Comparison of ENCODE assay signal across 18 mouse cellular contexts in the genomic region with DNA sequence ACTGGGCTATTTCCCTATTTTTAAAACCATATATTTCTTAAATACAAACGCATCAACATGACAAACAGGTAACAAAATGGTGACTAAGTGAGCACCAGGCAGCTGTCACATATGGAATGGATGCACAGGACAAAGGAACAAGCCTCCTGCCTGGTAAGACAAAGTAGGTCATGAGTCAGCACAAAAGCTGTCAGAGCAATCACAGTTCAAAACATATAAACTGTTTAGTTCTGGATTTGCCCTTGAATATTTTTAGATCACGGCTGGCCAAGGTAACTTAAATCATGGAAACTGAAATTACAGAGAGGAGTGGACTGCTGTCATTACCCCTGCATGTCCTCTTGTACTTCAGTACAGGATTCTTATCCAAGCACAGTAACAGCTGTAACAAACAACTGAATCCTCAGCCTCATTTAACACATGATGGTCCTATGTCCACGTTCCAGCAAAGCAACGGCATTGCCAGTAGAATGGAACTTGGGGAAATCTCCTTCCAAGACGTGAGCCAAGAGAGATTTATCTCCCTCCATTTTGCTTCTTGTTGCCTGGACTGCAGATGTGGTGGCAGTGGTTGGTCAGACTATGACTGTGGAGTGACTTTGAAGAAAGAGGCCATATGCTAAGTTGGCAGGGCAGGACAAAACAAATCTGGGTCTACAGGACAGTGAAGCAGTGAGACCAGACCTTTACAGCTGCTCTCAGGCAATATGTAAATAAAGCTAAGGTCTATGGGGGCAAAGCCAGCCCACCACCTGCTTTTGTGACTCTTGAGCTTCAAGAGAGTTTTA.
DNase-seq lines count a peak whose midpoint lies in the region; ATAC-seq and TF ChIP-seq lines count a peak whose summit lies in the region.
"Had no signal": no experiment of that assay in that cellular context is flagged by ENCODE, and none has a peak within 500 bp of the region (broad histone marks: within the 10 kb centered on the region; RNA-seq: fewer than 3 reads in every experiment).

No protein-coding gene starts in this region.

- DNase-seq in cerebellum, postnatal 10 days, result peak; percentile 43 to 51
- no peak for DNase-seq in cerebellum, adult 11-12 months
- DNase-seq in hindbrain, postnatal 0 days (ENCODE audit: low spot score), result peak; percentile 38
- DNase-seq in hindbrain, embryonic 11.5 days (ENCODE audit: low spot score), result no peak
- DNase-seq in midbrain, postnatal 0 days (ENCODE audit: low spot score), result peak; percentile 30
- DNase-seq in midbrain, embryonic 11.5 days (ENCODE audit: low spot score, missing footprints), result no peak
- DNase-seq in urinary bladder, postnatal 25 days (ENCODE audit: low spot score), result no peak
- DNase-seq: cerebellum, adult 9-10 months; kidney, adult 18-20 months; kidney, postnatal 25 days; lung, adult 2 months; thymus, postnatal 25 days had no signal

- peaks cover 19% of the 10 kb centered on the region for H3K4me1 ChIP-seq in hindbrain, postnatal 0 days (ENCODE audit: insufficient read depth, low read length)
- no peaks in the 10 kb centered on the region for H3K4me1 ChIP-seq in hindbrain, embryonic 11.5 days (replicated peaks; ENCODE audit: control insufficient read depth, insufficient read depth, low read length)
- H3K4me1 ChIP-seq in midbrain, postnatal 0 days (ENCODE audit: insufficient read depth, low read length), result no peaks in the 10 kb centered on the region
- H3K4me1 ChIP-seq in midbrain, embryonic 11.5 days (ENCODE audit: control insufficient read depth, insufficient read depth, low read length), result peaks cover 2% of the 10 kb centered on the region; the same call in 1 of the 2 replicates
- H3K4me1 ChIP-seq: forebrain, embryonic 12.5 days; megakaryocyte, embryonic 14.5 days; midbrain, embryonic 15.5 days had no signal

- no peaks in the 10 kb centered on the region for H3K27me3 ChIP-seq in hindbrain, postnatal 0 days (ENCODE audit: insufficient read depth, low read length)
- no peaks in the 10 kb centered on the region for H3K27me3 ChIP-seq in hindbrain, embryonic 11.5 days (ENCODE audit: control insufficient read depth, insufficient read depth, low read length)
- H3K27me3 ChIP-seq in midbrain, postnatal 0 days (ENCODE audit: insufficient read depth, low read length), result no peaks in the 10 kb centered on the region
- H3K27me3 ChIP-seq in midbrain, embryonic 11.5 days (ENCODE audit: control insufficient read depth, insufficient read depth, low read length), result no peaks in the 10 kb centered on the region
- H3K27me3 ChIP-seq: CH12.LX; forebrain, embryonic 12.5 days; megakaryocyte, embryonic 14.5 days; midbrain, embryonic 15.5 days; neural tube, embryonic 15.5 days had no signal

- no peak overlapping the region for H3K4me2 ChIP-seq in hindbrain, postnatal 0 days (ENCODE audit: low read depth, low read length)
- H3K4me2 ChIP-seq in hindbrain, embryonic 11.5 days (replicated peaks; ENCODE audit: low read depth, low read length), result no peak overlapping the region
- no peak overlapping the region for H3K4me2 ChIP-seq in midbrain, postnatal 0 days (ENCODE audit: low read depth, low read length, poor library complexity, severe bottlenecking)
- H3K4me2 ChIP-seq in midbrain, embryonic 11.5 days, result no peak overlapping the region
- H3K4me2 ChIP-seq: forebrain, embryonic 12.5 days; liver, embryonic 11.5 days; midbrain, embryonic 15.5 days; neural tube, embryonic 15.5 days had no signal

- H3K9me3 ChIP-seq in hindbrain, postnatal 0 days (ENCODE audit: low read length), result no peaks in the 10 kb centered on the region
- H3K9me3 ChIP-seq in hindbrain, embryonic 11.5 days (ENCODE audit: control insufficient read depth, low read length), result no peaks in the 10 kb centered on the region
- no peaks in the 10 kb centered on the region for H3K9me3 ChIP-seq in midbrain, postnatal 0 days (ENCODE audit: low read length)
- H3K9me3 ChIP-seq in midbrain, embryonic 11.5 days (ENCODE audit: control insufficient read depth, low read length), result no peaks in the 10 kb centered on the region
- H3K9me3 ChIP-seq: forebrain, embryonic 12.5 days; midbrain, embryonic 15.5 days; neural tube, embryonic 15.5 days had no signal

- no peak overlapping the region for H3K27ac ChIP-seq in hindbrain, postnatal 0 days
- no peak overlapping the region for H3K27ac ChIP-seq in hindbrain, embryonic 11.5 days (ENCODE audit: low read depth, low read length)
- H3K27ac ChIP-seq in midbrain, postnatal 0 days (ENCODE audit: low read depth, low read length), result no peak overlapping the region
- no peak overlapping the region for H3K27ac ChIP-seq in midbrain, embryonic 11.5 days (ENCODE audit: low read depth, low read length)
- H3K27ac ChIP-seq: forebrain, embryonic 12.5 days; midbrain, embryonic 15.5 days had no signal

- no peak for TF ChIP-seq CTCF in hindbrain, postnatal 0 days (IDR thresholded peaks at IDR 0.05; ENCODE audit: low read depth)
- TF ChIP-seq CTCF in midbrain, postnatal 0 days (IDR thresholded peaks at IDR 0.05), result no peak

- WGBS in hindbrain, postnatal 0 days, result 47% methylated on average over 5 of the region's 5 CpGs
- WGBS in hindbrain, embryonic 11.5 days, result 78% methylated on average over 5 of the region's 5 CpGs
- WGBS in midbrain, postnatal 0 days, result 70% methylated on average over 5 of the region's 5 CpGs
- 80% methylated on average over 5 of the region's 5 CpGs for WGBS in midbrain, embryonic 11.5 days

- ATAC-seq in hindbrain, postnatal 0 days, result peak; percentile 27
- no peak for ATAC-seq in hindbrain, embryonic 11.5 days (ENCODE audit: low FRiP score)
- no peak for ATAC-seq in midbrain, postnatal 0 days (ENCODE audit: low FRiP score)
- ATAC-seq in midbrain, embryonic 11.5 days (ENCODE audit: low FRiP score), result no peak
- ATAC-seq: midbrain, embryonic 15.5 days had no signal

- no peak overlapping the region for H3K4me3 ChIP-seq in hindbrain, postnatal 0 days (ENCODE audit: low read length)
- no peak overlapping the region for H3K4me3 ChIP-seq in hindbrain, embryonic 11.5 days (ENCODE audit: low read depth, low read length)
- H3K4me3 ChIP-seq in midbrain, postnatal 0 days (ENCODE audit: low read depth, low read length), result no peak overlapping the region
- no peak overlapping the region for H3K4me3 ChIP-seq in midbrain, embryonic 11.5 days (ENCODE audit: low read depth, low read length)
- H3K4me3 ChIP-seq: forebrain, embryonic 12.5 days; megakaryocyte, embryonic 14.5 days; midbrain, embryonic 15.5 days; neural tube, embryonic 15.5 days had no signal

- no peaks in the 10 kb centered on the region for H3K36me3 ChIP-seq in hindbrain, postnatal 0 days (ENCODE audit: insufficient read depth, low read length)
- H3K36me3 ChIP-seq in hindbrain, embryonic 11.5 days (ENCODE audit: control insufficient read depth, insufficient read depth, low read length), result no peaks in the 10 kb centered on the region
- H3K36me3 ChIP-seq in midbrain, postnatal 0 days (ENCODE audit: insufficient read depth, low read length), result no peaks in the 10 kb centered on the region
- H3K36me3 ChIP-seq in midbrain, embryonic 11.5 days (ENCODE audit: control insufficient read depth, insufficient read depth, low read length), result no peaks in the 10 kb centered on the region
- H3K36me3 ChIP-seq: forebrain, embryonic 12.5 days; midbrain, embryonic 15.5 days; neural tube, embryonic 15.5 days had no signal

- H3K9ac ChIP-seq in hindbrain, postnatal 0 days (replicated peaks; ENCODE audit: low read length), result no peak overlapping the region
- no peak overlapping the region for H3K9ac ChIP-seq in hindbrain, embryonic 11.5 days (ENCODE audit: low read depth, low read length)
- no peak overlapping the region for H3K9ac ChIP-seq in midbrain, postnatal 0 days (replicated peaks; ENCODE audit: low read length, poor library complexity, severe bottlenecking)
- no peak overlapping the region for H3K9ac ChIP-seq in midbrain, embryonic 11.5 days (ENCODE audit: low read length)
- H3K9ac ChIP-seq: forebrain, embryonic 12.5 days; midbrain, embryonic 15.5 days; neural tube, embryonic 15.5 days had no signal

Comparison
In these comparisons a context has a peak if more than half of its experiments do, and no peak if none do; other contexts are left out.
1. DNase-seq: peak in cerebellum, postnatal 10 days (2 of 2), hindbrain, postnatal 0 days (single experiment) and midbrain, postnatal 0 days (single experiment); none in cerebellum, adult 11-12 months (single experiment), hindbrain, embryonic 11.5 days (single experiment), midbrain, embryonic 11.5 days (single experiment) and urinary bladder, postnatal 25 days (single experiment).